Mouse (Mus musculus): ENCODE results near the gene Mgmt.

The Mgmt gene

GRCm38 (mm10) chr7:136894106-136894986, at the start of gene Mgmt:
Gene Mgmt, plus strand, starts transcription at chr7:136894614.
- DNase-seq (ENCODE audit: low read depth, low spot score) = peak; percentile 89

- no peak for DNase-seq (ENCODE audit: low read depth, low spot score)
Measured at GRCm38 (mm10) chr7:136844835-136845234, 49.6 kb upstream of the Mgmt start.

- no peak for DNase-seq (ENCODE audit: low read depth, low spot score)
Measured at GRCm38 (mm10) chr7:136845321-136845720, 49.1 kb upstream of the Mgmt start.

GRCm38 (mm10) chr7:136846086-136846620, 48.3 kb upstream of the Mgmt start:
- DNase-seq (ENCODE audit: low read depth, low spot score) = no peak

GRCm38 (mm10) chr7:136847601-136848000, 46.8 kb upstream of the Mgmt start:
- no peak for DNase-seq (ENCODE audit: low read depth, low spot score)

- no peak for DNase-seq (ENCODE audit: low read depth, low spot score)
Measured at GRCm38 (mm10) chr7:136848761-136849160, 45.7 kb upstream of the Mgmt start.

GRCm38 (mm10) chr7:136849811-136850210, 44.6 kb upstream of the Mgmt start:
- no peak for DNase-seq (ENCODE audit: low read depth, low spot score)

- no peak for DNase-seq (ENCODE audit: low read depth, low spot score)
Measured at GRCm38 (mm10) chr7:136850339-136850738, 44.1 kb upstream of the Mgmt start.

GRCm38 (mm10) chr7:136851946-136852345, 42.5 kb upstream of the Mgmt start:
- DNase-seq (ENCODE audit: low read depth, low spot score) = no peak

GRCm38 (mm10) chr7:136852721-136853120, 41.7 kb upstream of the Mgmt start:
- no peak for DNase-seq (ENCODE audit: low read depth, low spot score)

GRCm38 (mm10) chr7:136864677-136865463, 29.5 kb upstream of the Mgmt start:
- no peak for DNase-seq (ENCODE audit: low read depth, low spot score)

GRCm38 (mm10) chr7:136865876-136866275, 28.5 kb upstream of the Mgmt start:
- no peak for DNase-seq (ENCODE audit: low read depth, low spot score)

GRCm38 (mm10) chr7:136866535-136866934, 27.9 kb upstream of the Mgmt start:
- no peak for DNase-seq (ENCODE audit: low read depth, low spot score)

- peak; percentile 10 for DNase-seq (ENCODE audit: low read depth, low spot score)
Measured at GRCm38 (mm10) chr7:136871535-136871934, 22.9 kb upstream of the Mgmt start.

GRCm38 (mm10) chr7:136872059-136872458, 22.4 kb upstream of the Mgmt start:
- DNase-seq (ENCODE audit: low read depth, low spot score) = peak; percentile 87

- DNase-seq (ENCODE audit: low read depth, low spot score) = no peak
Measured at GRCm38 (mm10) chr7:136874396-136874795, 20.0 kb upstream of the Mgmt start.

GRCm38 (mm10) chr7:136880386-136880785, 14.0 kb upstream of the Mgmt start:
- peak; percentile 76 for DNase-seq (ENCODE audit: low read depth, low spot score)

- no peak for DNase-seq (ENCODE audit: low read depth, low spot score)
Measured at GRCm38 (mm10) chr7:136888161-136888560, 6.3 kb upstream of the Mgmt start.

- DNase-seq (ENCODE audit: low read depth, low spot score) = no peak
Measured at GRCm38 (mm10) chr7:136895356-136895755, 942 bp downstream of the Mgmt start.

- no peak for DNase-seq (ENCODE audit: low read depth, low spot score)
Measured at GRCm38 (mm10) chr7:136895851-136896250, 1.4 kb downstream of the Mgmt start.

- DNase-seq (ENCODE audit: low read depth, low spot score) = no peak
Measured at GRCm38 (mm10) chr7:136897481-136897880, 3.1 kb downstream of the Mgmt start.

GRCm38 (mm10) chr7:136898005-136898404, 3.6 kb downstream of the Mgmt start:
- DNase-seq (ENCODE audit: low read depth, low spot score) = no peak
